Mouse (Mus musculus): ENCODE measurements at regions not wholly inside any gene's neighbourhood (a gene's known extent, or its start where the extent isn't known, plus 50 kb on each side); places are given as distances from the start of the nearest gene placed in this dataset.

DNA sequence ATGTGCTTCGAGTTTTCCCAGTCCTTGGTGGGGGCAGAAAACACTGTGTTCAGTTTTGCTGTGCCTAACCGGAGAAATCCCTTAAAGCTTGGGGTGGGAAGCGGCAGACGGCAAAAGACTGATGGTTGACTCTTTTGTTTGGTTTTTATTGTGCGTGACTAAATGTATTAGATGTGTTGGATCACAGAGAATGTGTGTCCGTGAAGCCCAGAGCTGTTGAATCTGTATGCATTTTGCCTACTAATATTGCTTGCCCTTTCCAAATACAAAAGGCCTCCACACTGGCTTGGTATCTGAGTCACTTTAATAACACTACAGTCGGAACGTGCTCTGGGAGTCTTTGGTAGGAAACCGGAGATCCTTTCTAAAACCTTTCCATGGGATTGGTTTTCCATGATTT lies 147.8 kb downstream of the Gm19935 start:
- TF ChIP-seq CTCF (IDR thresholded peaks at IDR 0.05; ENCODE audit: extremely low read depth, insufficient read depth, low read length): no peak
- TF ChIP-seq POLR2A (IDR thresholded peaks at IDR 0.05; ENCODE audit: extremely low read depth, insufficient read depth, low read length): no peak
